Mouse (Mus musculus) c-Kit-positive CD71-negative TER-119-negative erythroid progenitor cells, embryonic 14.5 days (primary cell): ENCODE measurements at regions not wholly inside any gene's neighbourhood (a gene's known extent, or its start where the extent isn't known, plus 50 kb on each side); places are given as distances from the start of the nearest gene placed in this dataset.

Source experiments
- DNase-seq: peaks from one replicate; pipeline ENCODE4 v3.0.0-alpha.2; 2013; ENCODE audit warnings: low read depth

DNA sequence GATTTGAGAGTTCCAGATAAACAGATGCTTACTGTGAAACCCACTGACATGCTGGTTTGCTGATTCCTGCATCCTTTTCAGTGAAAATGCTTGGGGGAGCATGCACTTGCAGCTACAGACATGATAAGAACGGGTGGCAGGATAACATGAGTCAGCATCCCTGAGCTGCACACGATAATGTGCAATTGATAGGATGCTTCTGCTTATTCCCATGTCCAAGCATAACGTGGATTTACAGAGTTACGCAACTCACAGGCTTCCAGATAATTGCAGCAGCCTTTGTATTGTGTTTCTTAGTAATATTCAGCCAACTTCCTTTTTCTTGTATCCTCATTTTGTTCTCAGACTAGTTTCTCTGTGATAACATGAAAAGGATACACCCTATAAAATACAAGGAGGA is 245.7 kb downstream of the Flrt2 start:
- no peak for DNase-seq

- DNase-seq = no peak
Measured at GRCm38 (mm10) chr12:95940465-95941012, 248.5 kb downstream of the Flrt2 start.

- no peak for DNase-seq
Measured at GRCm38 (mm10) chr12:95959786-95960504, 267.9 kb downstream of the Flrt2 start.

DNA sequence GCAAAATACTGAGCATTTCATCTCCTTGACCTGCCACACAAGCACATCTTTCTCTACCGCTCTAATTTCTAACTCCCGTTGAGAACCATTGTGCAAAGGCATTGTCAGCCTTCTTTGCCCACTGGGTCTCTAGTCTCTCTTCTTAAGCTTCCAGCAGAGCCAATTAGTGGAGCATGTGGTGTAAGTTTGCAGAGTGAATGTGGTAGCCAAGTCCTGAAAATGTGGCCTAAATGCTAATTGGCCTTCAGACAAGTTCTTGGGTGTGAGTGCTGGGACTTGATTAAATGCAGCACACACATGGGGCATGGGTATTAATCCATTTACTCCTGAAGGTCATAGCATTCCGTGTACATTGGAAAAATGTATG is 268.5 kb downstream of the Flrt2 start:
- no peak for DNase-seq

GRCm38 (mm10) chr12:95962817-95963216 is 270.8 kb downstream of the Flrt2 start:
- no peak for DNase-seq

- DNase-seq = no peak
Measured at GRCm38 (mm10) chr12:95988669-95989288, 296.8 kb downstream of the Flrt2 start.

DNA sequence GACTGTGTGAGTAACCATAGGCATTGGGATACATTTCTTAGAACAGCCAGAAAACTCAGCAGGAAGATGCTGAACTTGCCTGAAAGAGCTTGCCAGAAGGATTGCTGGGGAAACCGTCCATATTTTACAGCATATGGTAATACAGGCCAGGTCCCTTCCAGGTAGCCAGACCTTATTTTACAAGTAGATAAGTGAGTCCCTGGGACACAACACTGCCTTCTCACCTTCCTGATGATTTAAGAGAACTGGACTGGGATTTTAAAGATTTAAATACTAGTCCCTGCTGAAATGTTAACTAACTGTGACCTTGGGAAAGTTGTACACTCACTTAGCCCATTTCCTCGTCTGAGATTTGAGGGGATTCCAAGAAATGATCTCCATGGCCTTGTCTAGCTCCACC is 302.9 kb downstream of the Flrt2 start:
- DNase-seq = no peak

- DNase-seq = no peak
Measured at GRCm38 (mm10) chr12:96030180-96030579, 338.2 kb downstream of the Flrt2 start.

DNA sequence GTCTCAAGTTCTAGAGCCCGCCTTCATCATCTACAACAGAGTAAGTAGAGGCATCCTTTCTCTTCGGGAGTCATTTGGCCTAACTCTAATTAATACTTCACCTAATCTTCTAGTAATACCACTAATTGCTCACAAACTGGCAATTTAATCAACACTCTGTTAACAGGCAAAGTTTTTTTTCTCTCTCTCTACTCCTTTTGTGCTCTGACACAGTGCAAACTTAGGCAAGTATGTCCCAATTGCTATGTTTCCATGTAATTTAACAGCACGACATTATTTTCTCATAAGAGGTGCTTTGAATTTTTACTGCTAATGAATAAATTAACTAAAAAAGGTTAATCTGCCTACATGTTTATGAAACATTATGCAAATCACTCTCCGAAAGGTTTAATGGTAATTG is 383.3 kb downstream of the Flrt2 start:
- DNase-seq = no peak

DNA sequence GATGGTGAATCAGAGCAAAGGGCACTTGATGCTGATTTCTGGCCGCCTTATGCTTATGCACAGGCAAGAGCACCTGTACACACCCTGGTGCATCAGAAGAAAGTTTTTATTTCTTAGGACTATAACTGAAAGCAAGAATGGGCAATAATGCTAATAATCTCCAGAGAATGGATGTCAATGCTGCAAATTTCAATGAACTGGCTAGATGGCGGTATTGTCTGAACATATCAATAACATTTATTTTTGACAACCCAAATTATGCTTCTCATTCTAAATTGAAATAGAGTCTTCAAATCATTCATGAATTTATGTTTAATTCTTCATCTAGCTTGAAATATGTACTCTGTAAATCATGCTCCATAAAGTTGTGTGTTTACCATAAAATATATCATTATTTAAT is 399.0 kb downstream of the Flrt2 start:
- DNase-seq = no peak

GRCm38 (mm10) chr12:96106254-96106653 is 414.2 kb downstream of the Flrt2 start:
- no peak for DNase-seq

- no peak for DNase-seq
Measured at GRCm38 (mm10) chr12:96114727-96115379, 422.8 kb downstream of the Flrt2 start.

- no peak for DNase-seq
Measured at GRCm38 (mm10) chr12:96117553-96117952, 425.5 kb downstream of the Flrt2 start.

- DNase-seq = no peak
Measured at GRCm38 (mm10) chr12:96124156-96124931, 432.3 kb downstream of the Flrt2 start.

DNA sequence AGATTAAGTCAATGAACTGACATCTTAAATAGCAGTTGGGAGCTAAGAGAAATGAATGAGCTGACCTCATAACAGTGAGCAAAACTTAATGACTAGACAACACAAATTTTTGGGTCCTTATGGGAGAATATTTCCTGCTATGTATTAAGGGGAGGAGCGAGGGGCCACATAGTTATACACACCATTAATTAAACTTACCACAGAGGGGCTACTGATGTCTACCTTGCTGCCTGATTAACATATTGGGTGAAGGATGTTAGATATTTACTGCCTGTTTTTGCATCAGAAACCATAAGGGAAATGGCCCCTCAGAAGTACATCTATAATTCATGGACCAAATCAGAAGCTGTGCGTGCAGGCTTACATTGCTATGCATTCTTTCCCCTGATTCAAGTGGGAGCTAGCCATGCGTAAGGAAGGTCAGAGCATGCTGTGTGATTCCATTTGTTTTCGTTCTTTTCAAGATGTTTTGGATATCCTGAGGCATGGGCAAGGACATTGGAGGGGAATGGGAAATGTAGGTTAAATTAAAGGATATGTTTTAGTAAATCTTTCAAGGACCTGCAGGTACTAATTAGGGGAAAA is 437.9 kb downstream of the Flrt2 start:
- no peak for DNase-seq

- no peak for DNase-seq
Measured at GRCm38 (mm10) chr12:96130796-96131512, 438.9 kb downstream of the Flrt2 start.

- no peak for DNase-seq
Measured at GRCm38 (mm10) chr12:96134136-96134535, 442.1 kb downstream of the Flrt2 start.

DNA sequence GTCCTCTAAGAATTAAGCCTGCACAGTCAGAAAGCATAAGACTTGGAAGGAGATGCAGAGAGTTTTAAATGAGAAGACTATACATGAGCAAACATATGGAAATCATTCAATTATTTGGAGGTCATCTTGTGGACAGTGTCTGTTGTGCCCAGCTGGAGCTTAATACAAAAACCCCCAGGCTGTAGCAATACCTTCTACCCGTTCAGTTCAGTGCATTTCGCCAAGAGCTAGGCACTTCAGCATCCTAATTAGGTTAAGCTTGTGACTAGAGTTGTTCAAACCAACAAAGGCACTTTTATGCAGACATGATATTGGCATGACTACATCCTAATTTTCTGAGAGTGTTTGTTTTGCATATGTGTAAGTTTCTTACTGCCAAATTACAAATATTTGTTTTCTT is 449.7 kb downstream of the Flrt2 start:
- no peak for DNase-seq

DNA sequence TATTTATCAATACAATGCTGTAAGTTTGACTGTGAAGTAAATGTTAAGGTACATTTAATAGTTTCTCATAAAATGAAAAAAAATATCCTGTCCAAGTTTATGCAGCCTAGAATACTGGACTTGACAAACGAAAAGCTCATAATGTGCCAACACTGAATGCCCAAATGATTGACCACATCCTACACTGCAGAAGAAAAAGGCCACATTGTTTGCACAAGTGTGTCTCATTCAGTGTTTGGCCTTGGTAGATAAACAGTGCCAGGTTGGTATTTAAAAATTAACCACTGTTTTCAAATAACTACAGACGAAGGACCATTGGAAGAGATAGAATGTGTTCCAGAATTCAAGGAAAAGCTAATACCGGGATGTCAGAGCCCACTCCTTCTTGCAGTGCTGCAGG is 462.1 kb downstream of the Flrt2 start:
- DNase-seq = no peak

GRCm38 (mm10) chr12:96167551-96167950 is 475.5 kb downstream of the Flrt2 start:
- no peak for DNase-seq

DNA sequence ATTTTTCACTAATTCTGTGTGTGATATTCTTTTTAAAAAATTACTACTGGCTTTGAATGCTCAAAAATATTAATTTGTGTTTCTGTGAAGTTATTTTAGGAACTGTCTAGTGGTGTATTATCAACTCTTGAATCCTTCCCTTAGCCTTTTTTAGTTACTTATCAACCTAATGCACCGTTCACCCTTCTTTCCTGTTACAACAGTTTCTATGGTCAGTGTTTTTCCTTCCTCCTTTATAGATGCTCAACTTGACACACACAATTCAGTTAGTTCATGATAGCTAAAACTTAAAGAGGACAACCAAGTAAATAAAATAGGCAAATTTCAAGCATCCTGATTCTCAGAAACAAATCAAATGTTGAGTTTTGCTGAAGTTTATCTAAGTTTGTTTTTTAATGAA is 506.9 kb downstream of the Flrt2 start:
- no peak for DNase-seq
